Mouse (Mus musculus) left cerebral cortex, postnatal 4 days (tissue): ENCODE measurements around the gene A330070K13Rik. TPM values are rescaled to one million over a fixed set of nuclear protein-coding genes. Genes with fewer than 3 reads are reported as not detected.

Experiments
- DNase-seq: peaks from one replicate; pipeline ENCODE4 v3.0.0-alpha.2; 2022
- intact Hi-C: fragments of 180-260 bp; cut with DNase I; formaldehyde crosslinking; loops from one replicate; pipeline ENCODE4 v1.15.1; 2025
- total RNA-seq, 2 experiments: library from RNA; stranded (reverse); gene quantifications; 2 replicates each; pipeline ENCODE4 v1.2.3; 2021

The A330070K13Rik gene
- total RNA-seq, 2 experiments from 2014 or later, result not detected

- DNase-seq, result no peak
- intact Hi-C loops, result no loop called here
These were observed 53.2 kb downstream of the A330070K13Rik start for GRCm38 (mm10) chr5:130331206-130331605.

- no peak for DNase-seq
- intact Hi-C loops, result no loop called here
These were observed 53.6 kb downstream of the A330070K13Rik start for GRCm38 (mm10) chr5:130330801-130331200.

- DNase-seq, result no peak
- intact Hi-C loops, result no loop called here
These were observed 54.5 kb downstream of the A330070K13Rik start for GRCm38 (mm10) chr5:130329889-130330288.

Other genes with a start within 250 kb of the A330070K13Rik start
- 10 to 100 TPM; 17.3 to 19.7 TPM for gene Kctd7, start 239.8 kb downstream of the A330070K13Rik start, total RNA-seq
- 10 to 100 TPM; 37.9 to 39.8 TPM for gene Rabgef1, start 212.8 kb downstream of the A330070K13Rik start, total RNA-seq
- gene Tmem248, start 167.6 kb downstream of the A330070K13Rik start, total RNA-seq, result 10 to 100 TPM; 29.4 to 33.6 TPM
- 10 to 100 TPM; 37.4 to 38.3 TPM for gene Sbds, start 129.1 kb downstream of the A330070K13Rik start, total RNA-seq
- 10 to 100 TPM; 17.9 to 19.4 TPM for gene Tyw1, start 129.0 kb downstream of the A330070K13Rik start, total RNA-seq
- 100 to 1,000 TPM; 150 to 161 TPM for gene Caln1, start 15.2 kb downstream of the A330070K13Rik start, total RNA-seq